Mouse (Mus musculus): ENCODE measurements at regions not wholly inside any gene's neighbourhood (a gene's known extent, or its start where the extent isn't known, plus 50 kb on each side); places are given as distances from the start of the nearest gene placed in this dataset.
A peak's percentile ranks its signal among the peaks of the same experiment; 100 is the strongest.

- DNase-seq (ENCODE audit: low spot score), result no peak
These were observed 278.9 kb upstream of the Kcnab2 start for GRCm38 (mm10) chr4:152756535-152756934.

GRCm38 (mm10) chr4:152755756-152756155 is 278.1 kb upstream of the Kcnab2 start:
- DNase-seq (ENCODE audit: low spot score), result no peak
- Histone ChIP-seq H3K4me1 (replicated peaks; ENCODE audit: control insufficient read depth, insufficient read depth, low read length) (no peaks in the 10 kb centered on the region), H3K9me3 (ENCODE audit: control insufficient read depth, low read length) (no peaks in the 10 kb centered on the region), H3K27me3 (ENCODE audit: control insufficient read depth, insufficient read depth, low read length) (no peaks in the 10 kb centered on the region), H3K4me2 (replicated peaks; ENCODE audit: low read depth, low read length) (no peak overlapping the region), H3K4me3 (ENCODE audit: low read depth, low read length) (no peak overlapping the region), H3K27ac (ENCODE audit: low read depth, low read length) (no peak overlapping the region), H3K36me3 (ENCODE audit: control insufficient read depth, insufficient read depth, low read length) (no peaks in the 10 kb centered on the region), H3K9ac (ENCODE audit: low read depth, low read length) (no peak overlapping the region)
- no peak for ATAC-seq (ENCODE audit: low FRiP score)
- 85% methylated on average over 8 of the region's 8 CpGs for WGBS

More at GRCm38 (mm10) chr4:152756535-152756934, 278.9 kb upstream of the Kcnab2 start:
- H3K4me2 ChIP-seq (replicated peaks; ENCODE audit: low read depth, low read length), result no peak overlapping the region
- no peak overlapping the region for H3K4me3 ChIP-seq (ENCODE audit: low read depth, low read length)
- no peaks in the 10 kb centered on the region for H3K27me3 ChIP-seq (ENCODE audit: control insufficient read depth, insufficient read depth, low read length)
- H3K27ac ChIP-seq (ENCODE audit: low read depth, low read length), result no peak overlapping the region
- ATAC-seq (ENCODE audit: low FRiP score), result no peak
- WGBS, result 87% methylated on average over 10 of the region's 10 CpGs
- no peak overlapping the region for H3K9ac ChIP-seq (ENCODE audit: low read depth, low read length)
- no peaks in the 10 kb centered on the region for H3K36me3 ChIP-seq (ENCODE audit: control insufficient read depth, insufficient read depth, low read length)
- no peaks in the 10 kb centered on the region for H3K4me1 ChIP-seq (replicated peaks; ENCODE audit: control insufficient read depth, insufficient read depth, low read length)
- no peaks in the 10 kb centered on the region for H3K9me3 ChIP-seq (ENCODE audit: control insufficient read depth, low read length)

DNA sequence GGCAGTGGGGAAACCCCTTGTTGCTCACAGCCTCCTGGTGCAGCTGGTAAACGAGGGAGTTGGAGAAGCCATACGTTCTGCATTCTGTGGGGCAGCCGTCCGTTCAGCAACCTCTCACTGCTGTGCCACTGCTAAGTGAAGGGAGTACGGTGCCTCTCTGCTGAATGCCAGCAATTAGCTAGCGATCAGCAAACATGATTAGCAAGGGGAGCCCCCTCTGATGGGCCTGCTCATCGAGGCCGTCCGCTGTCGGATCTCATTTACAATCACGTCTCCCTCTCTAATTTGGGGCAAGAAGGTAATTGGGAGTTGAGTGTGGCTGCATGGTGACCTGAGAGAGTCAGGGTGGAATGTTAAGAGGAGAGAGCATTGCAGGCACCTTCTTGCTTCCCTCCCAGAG is 266.7 kb upstream of the Kcnab2 start:
- WGBS, result 49% methylated on average over 11 of the region's 11 CpGs
- no peak for DNase-seq (ENCODE audit: low spot score)
- H3K36me3 ChIP-seq (ENCODE audit: control insufficient read depth, insufficient read depth, low read length), result no peaks in the 10 kb centered on the region
- no peak overlapping the region for H3K27ac ChIP-seq (ENCODE audit: low read depth, low read length)
- H3K9me3 ChIP-seq (ENCODE audit: control insufficient read depth, low read length), result no peaks in the 10 kb centered on the region
- H3K4me2 ChIP-seq (replicated peaks; ENCODE audit: low read depth, low read length), result no peak overlapping the region
- no peak for ATAC-seq (ENCODE audit: low FRiP score)
- no peak overlapping the region for H3K4me3 ChIP-seq (ENCODE audit: low read depth, low read length)
- no peaks in the 10 kb centered on the region; the same call in 1 of the 2 replicates for H3K4me1 ChIP-seq (replicated peaks; ENCODE audit: control insufficient read depth, insufficient read depth, low read length)
- no peak overlapping the region for H3K9ac ChIP-seq (ENCODE audit: low read depth, low read length)
- no peaks in the 10 kb centered on the region for H3K27me3 ChIP-seq (ENCODE audit: control insufficient read depth, insufficient read depth, low read length)

DNA sequence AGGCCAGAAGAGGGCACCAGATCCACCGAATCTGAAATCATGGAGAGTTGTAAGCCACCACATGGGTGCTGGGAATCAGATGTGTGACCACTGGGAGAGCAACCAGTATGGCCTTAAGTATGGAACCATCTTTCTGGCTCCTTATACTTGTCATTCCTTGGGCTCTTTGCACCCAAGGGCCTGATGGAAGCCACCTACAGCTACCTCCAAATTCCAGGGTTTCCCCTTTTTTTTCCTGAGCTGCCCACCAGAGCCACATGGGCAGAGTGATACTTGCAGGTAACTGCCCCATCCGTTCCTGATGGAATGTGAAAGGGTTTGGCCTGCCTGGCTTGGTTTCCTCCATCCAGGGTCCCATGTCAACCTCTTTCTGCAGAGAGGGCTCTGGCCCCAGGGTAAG is 255.3 kb upstream of the Kcnab2 start:
- H3K4me3 ChIP-seq (ENCODE audit: low read depth, low read length), result no peak overlapping the region
- no peaks in the 10 kb centered on the region for H3K27me3 ChIP-seq (ENCODE audit: control insufficient read depth, insufficient read depth, low read length)
- H3K27ac ChIP-seq (ENCODE audit: low read depth, low read length), result no peak overlapping the region
- no peak overlapping the region for H3K9ac ChIP-seq (ENCODE audit: low read depth, low read length)
- no peak for ATAC-seq (ENCODE audit: low FRiP score)
- no peak overlapping the region for H3K4me2 ChIP-seq (replicated peaks; ENCODE audit: low read depth, low read length)
- no peaks in the 10 kb centered on the region for H3K4me1 ChIP-seq (replicated peaks; ENCODE audit: control insufficient read depth, insufficient read depth, low read length)
- H3K9me3 ChIP-seq (ENCODE audit: control insufficient read depth, low read length), result no peaks in the 10 kb centered on the region
- no peaks in the 10 kb centered on the region for H3K36me3 ChIP-seq (ENCODE audit: control insufficient read depth, insufficient read depth, low read length)
- 90% methylated on average over 2 of the region's 2 CpGs for WGBS
- no peak for DNase-seq (ENCODE audit: low spot score)

DNA sequence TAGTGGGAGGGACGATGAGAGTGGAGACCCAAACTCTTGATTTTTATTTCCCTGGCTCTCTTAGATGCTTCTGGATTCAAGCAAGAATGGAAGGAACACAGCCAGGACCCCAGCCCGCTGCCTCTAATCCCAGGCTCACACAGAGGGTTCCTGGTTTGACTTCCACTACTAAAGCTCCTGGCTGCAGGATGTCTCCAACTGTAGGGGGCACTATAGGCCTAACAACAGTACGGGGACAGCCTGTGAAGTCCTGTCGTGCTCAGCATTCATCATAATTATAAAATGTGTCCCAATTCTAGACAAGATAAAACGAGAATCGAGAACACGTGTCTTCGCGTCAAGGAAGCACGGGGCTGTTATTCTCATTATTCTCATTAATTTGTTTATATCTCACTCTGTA is 254.3 kb upstream of the Kcnab2 start:
- Histone ChIP-seq H3K27ac (ENCODE audit: low read depth, low read length) (no peak overlapping the region), H3K9me3 (ENCODE audit: control insufficient read depth, low read length) (no peaks in the 10 kb centered on the region), H3K9ac (ENCODE audit: low read depth, low read length) (no peak overlapping the region), H3K4me3 (ENCODE audit: low read depth, low read length) (no peak overlapping the region), H3K4me1 (replicated peaks; ENCODE audit: control insufficient read depth, insufficient read depth, low read length) (no peaks in the 10 kb centered on the region), H3K27me3 (ENCODE audit: control insufficient read depth, insufficient read depth, low read length) (no peaks in the 10 kb centered on the region), H3K4me2 (replicated peaks; ENCODE audit: low read depth, low read length) (no peak overlapping the region), H3K36me3 (ENCODE audit: control insufficient read depth, insufficient read depth, low read length) (no peaks in the 10 kb centered on the region)
- ATAC-seq (ENCODE audit: low FRiP score) (no peak), DNase-seq (ENCODE audit: low spot score) (peak; percentile 38)
- 79% methylated on average over 10 of the region's 10 CpGs for WGBS

- ATAC-seq (ENCODE audit: low FRiP score) (no peak), DNase-seq (ENCODE audit: low spot score) (no peak)
- WGBS, result 63% methylated on average over 10 of the region's 10 CpGs
- no peaks in the 10 kb centered on the region for H3K4me1 ChIP-seq (replicated peaks; ENCODE audit: control insufficient read depth, insufficient read depth, low read length)
- H3K9ac ChIP-seq (ENCODE audit: low read depth, low read length), result no peak overlapping the region
- no peaks in the 10 kb centered on the region for H3K36me3 ChIP-seq (ENCODE audit: control insufficient read depth, insufficient read depth, low read length)
- H3K4me2 ChIP-seq (replicated peaks; ENCODE audit: low read depth, low read length), result no peak overlapping the region
- no peaks in the 10 kb centered on the region for H3K27me3 ChIP-seq (ENCODE audit: control insufficient read depth, insufficient read depth, low read length)
- no peak overlapping the region for H3K27ac ChIP-seq (ENCODE audit: low read depth, low read length)
- H3K9me3 ChIP-seq (ENCODE audit: control insufficient read depth, low read length), result no peaks in the 10 kb centered on the region
- H3K4me3 ChIP-seq (ENCODE audit: low read depth, low read length), result no peak overlapping the region
These were observed 253.5 kb upstream of the Kcnab2 start for GRCm38 (mm10) chr4:152731082-152731720.

DNA sequence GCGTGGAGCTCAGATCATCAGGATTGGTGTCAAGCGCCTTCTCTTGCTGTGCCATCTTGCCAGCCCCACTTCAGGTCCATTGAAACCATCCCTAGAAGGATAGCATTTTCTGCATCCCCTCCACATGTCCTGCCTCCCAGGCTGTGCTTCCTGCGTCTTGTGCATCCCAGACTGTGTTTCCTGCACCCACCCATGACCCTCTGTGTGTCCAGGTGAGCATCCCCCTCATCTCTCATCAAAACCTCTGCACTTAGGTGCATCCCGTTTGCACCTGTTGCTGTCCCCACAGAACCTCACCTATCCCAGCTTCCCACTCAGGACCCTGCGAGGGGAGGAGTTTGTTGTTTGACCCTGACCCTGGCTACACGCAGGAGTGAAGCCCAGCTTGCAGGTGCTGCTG is 251.8 kb upstream of the Kcnab2 start:
- H3K9me3 ChIP-seq (ENCODE audit: control insufficient read depth, low read length), result no peaks in the 10 kb centered on the region
- no peak overlapping the region for H3K27ac ChIP-seq (ENCODE audit: low read depth, low read length)
- H3K9ac ChIP-seq (ENCODE audit: low read depth, low read length), result no peak overlapping the region
- no peak for DNase-seq (ENCODE audit: low spot score)
- WGBS, result 84% methylated on average over 6 of the region's 6 CpGs
- H3K4me2 ChIP-seq (replicated peaks; ENCODE audit: low read depth, low read length), result no peak overlapping the region
- ATAC-seq (ENCODE audit: low FRiP score), result no peak
- H3K27me3 ChIP-seq (ENCODE audit: control insufficient read depth, insufficient read depth, low read length), result no peaks in the 10 kb centered on the region
- no peak overlapping the region for H3K4me3 ChIP-seq (ENCODE audit: low read depth, low read length)
- H3K36me3 ChIP-seq (ENCODE audit: control insufficient read depth, insufficient read depth, low read length), result no peaks in the 10 kb centered on the region
- H3K4me1 ChIP-seq (replicated peaks; ENCODE audit: control insufficient read depth, insufficient read depth, low read length), result 0 out of 2 replicates have a peak, but pooled peaks cover 2% of the 10 kb centered on the region

DNA sequence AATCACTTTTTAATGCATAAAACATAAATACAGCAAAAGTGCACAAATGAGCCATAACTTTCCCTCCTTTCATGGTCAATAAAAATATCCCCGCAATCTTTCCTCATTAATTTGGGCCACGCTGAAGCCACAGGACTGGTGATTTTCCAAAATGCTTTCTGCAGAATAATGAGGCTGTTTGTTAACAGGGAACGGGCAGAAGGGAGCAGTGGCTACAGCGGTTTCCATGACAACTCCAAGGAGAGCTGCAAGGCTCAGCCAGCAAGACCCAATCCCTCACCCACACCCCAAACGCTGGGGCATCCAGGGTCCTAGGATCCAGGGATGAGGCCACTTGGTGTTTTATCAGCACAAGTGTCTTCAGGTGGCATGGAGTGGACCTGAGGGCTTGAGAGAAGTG is 248.2 kb upstream of the Kcnab2 start:
- Histone ChIP-seq H3K27ac (ENCODE audit: low read depth, low read length) (no peak overlapping the region), H3K36me3 (ENCODE audit: control insufficient read depth, insufficient read depth, low read length) (no peaks in the 10 kb centered on the region), H3K27me3 (ENCODE audit: control insufficient read depth, insufficient read depth, low read length) (no peaks in the 10 kb centered on the region), H3K4me3 (ENCODE audit: low read depth, low read length) (no peak overlapping the region), H3K9me3 (ENCODE audit: control insufficient read depth, low read length) (no peaks in the 10 kb centered on the region), H3K4me1 (replicated peaks; ENCODE audit: control insufficient read depth, insufficient read depth, low read length) (0 out of 2 replicates have a peak, but pooled peaks cover 2% of the 10 kb centered on the region), H3K4me2 (replicated peaks; ENCODE audit: low read depth, low read length) (no peak overlapping the region), H3K9ac (ENCODE audit: low read depth, low read length) (no peak overlapping the region)
- DNase-seq (ENCODE audit: low spot score) (no peak), ATAC-seq (ENCODE audit: low FRiP score) (no peak)
- WGBS, result 45% methylated on average over 5 of the region's 5 CpGs

- Histone ChIP-seq H3K27ac (ENCODE audit: low read depth, low read length) (no peak overlapping the region), H3K27me3 (ENCODE audit: control insufficient read depth, insufficient read depth, low read length) (no peaks in the 10 kb centered on the region), H3K36me3 (ENCODE audit: control insufficient read depth, insufficient read depth, low read length) (no peaks in the 10 kb centered on the region), H3K9ac (ENCODE audit: low read depth, low read length) (no peak overlapping the region), H3K9me3 (ENCODE audit: control insufficient read depth, low read length) (no peaks in the 10 kb centered on the region), H3K4me1 (replicated peaks; ENCODE audit: control insufficient read depth, insufficient read depth, low read length) (0 out of 2 replicates have a peak, but pooled peaks cover 2% of the 10 kb centered on the region), H3K4me2 (replicated peaks; ENCODE audit: low read depth, low read length) (no peak overlapping the region), H3K4me3 (ENCODE audit: low read depth, low read length) (no peak overlapping the region)
- ATAC-seq (ENCODE audit: low FRiP score) (no peak), DNase-seq (ENCODE audit: low spot score) (no peak)
- WGBS, result 52% methylated on average over 6 of the region's 6 CpGs
These were observed 247.8 kb upstream of the Kcnab2 start for GRCm38 (mm10) chr4:152725423-152725822.
